Mouse (Mus musculus) neutrophil, adult 83 days (primary cell): ENCODE results near the gene L3mbtl1. TPM values are rescaled to one million over a fixed set of nuclear protein-coding genes. Genes with fewer than 3 reads are reported as not detected.

ENCODE experiments used
- total RNA-seq, 2 experiments: library from RNA; stranded (reverse); gene quantifications; one replicate each; pipeline ENCODE4 v1.2.4; 2023

The L3mbtl1 gene
- under 1 TPM in 1 of 2 experiments, not detected in 1; 0.88 TPM for total RNA-seq

GRCm38 (mm10) chr2:162943148-162943846 is at the start of gene L3mbtl1:
L3mbtl1 (plus strand) TSS chr2:162943472.

GRCm38 (mm10) chr2:162931123-162931673 is 12.1 kb upstream of the L3mbtl1 start, which contains the start of gene Srsf6:
Srsf6 (plus strand) TSS chr2:162931528.

GRCm38 (mm10) chr2:162987218-162987617 is 43.9 kb downstream of the L3mbtl1 start, which contains the start of gene Sgk2:
Sgk2 (plus strand) TSS chr2:162987330.

DNA sequence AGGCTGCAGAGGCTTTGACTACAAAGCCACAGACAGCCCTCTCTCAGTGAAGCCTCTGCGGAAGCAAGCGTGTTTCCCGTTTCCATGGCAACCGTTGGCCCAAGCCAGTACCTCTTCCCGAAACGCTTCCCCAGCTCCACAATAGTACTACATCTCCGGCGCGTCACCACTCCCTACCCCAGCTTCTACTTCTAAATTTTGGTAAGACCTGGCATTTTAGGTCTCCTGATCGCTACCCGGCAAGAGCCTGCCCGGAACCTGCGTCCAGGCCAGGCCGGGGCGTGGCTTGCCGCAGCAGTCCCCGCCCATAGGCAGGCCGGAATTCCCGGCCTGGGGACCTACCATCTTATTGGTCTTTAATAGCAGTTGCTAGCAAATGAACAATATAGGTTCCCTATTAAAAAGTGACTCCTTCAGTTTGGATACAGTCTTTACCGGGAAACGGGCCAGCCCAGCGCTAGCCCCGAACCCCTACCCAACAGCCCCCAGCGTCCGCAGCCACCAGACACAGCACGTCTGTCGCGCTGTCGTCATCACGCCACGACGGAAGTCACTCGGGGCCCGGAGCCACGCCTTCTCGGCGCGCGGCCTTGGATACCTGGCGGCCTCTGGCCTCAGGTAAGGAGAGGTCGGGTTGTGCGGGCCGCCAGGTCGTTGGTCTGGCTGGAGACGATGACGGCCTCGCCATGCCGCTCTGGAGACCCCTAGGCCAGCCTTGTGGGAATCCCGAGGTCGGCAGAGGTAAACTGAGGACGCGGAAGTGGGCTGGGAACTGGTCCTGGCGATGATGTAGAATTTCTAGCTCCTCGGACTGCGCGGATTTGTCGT is 73.9 kb downstream of the L3mbtl1 start, which contains the start of gene Ift52:
Gene Ift52 (plus strand): TSS at position 439 of the 828 bp plus-strand sequence.

Other genes with a start within 250 kb of the L3mbtl1 start
- gene Srsf6, start 11.9 kb upstream of the L3mbtl1 start, total RNA-seq = 100 to 1,000 TPM; 125 to 132 TPM
- not detected for gene Sgk2, start 43.9 kb downstream of the L3mbtl1 start, total RNA-seq
- 10 to 100 TPM; 20.7 to 20.8 TPM for gene Ift52, start 73.9 kb downstream of the L3mbtl1 start, total RNA-seq
- gene Mybl2, start 111.2 kb downstream of the L3mbtl1 start, total RNA-seq = 10 to 100 TPM; 34.4 to 35.3 TPM
- not detected for gene Gtsf1l, start 144.4 kb downstream of the L3mbtl1 start, total RNA-seq